In the genomic region with DNA sequence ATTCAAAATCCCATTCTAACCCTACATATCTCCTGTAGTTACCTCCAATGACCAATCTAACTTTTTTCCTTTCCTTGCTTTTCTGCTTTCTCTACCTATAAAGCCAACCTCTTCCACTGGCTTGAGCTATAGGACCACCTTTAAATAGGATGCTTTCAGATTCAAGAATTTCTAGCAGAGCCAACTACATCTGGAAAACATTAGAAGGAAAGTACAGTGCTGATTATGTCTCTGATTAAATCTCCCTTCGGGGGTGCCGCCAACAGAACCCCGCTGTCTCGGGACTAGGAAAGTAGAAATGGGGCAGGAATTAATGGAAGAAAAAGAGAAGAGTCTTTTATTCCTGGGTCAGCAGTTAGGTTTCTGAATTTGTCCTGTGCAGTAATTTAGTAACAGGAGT, we compare ENCODE assay signal across 21 mouse cellular contexts. TPM values are rescaled to one million over a fixed set of nuclear protein-coding genes. Genes with fewer than 3 reads are reported as not detected.
DNase-seq lines count a peak whose midpoint lies in the region; ATAC-seq and TF ChIP-seq lines count a peak whose summit lies in the region.
"Had no signal": no experiment of that assay in that cellular context is flagged by ENCODE, and none has a peak within 500 bp of the region (broad histone marks: within the 10 kb centered on the region; RNA-seq: fewer than 3 reads in every experiment).

No protein-coding gene starts in this region.

- H3K9ac ChIP-seq in heart, embryonic 11.5 days (ENCODE audit: low read depth, low read length) = no peak overlapping the region
- H3K9ac ChIP-seq in embryonic facial prominence, embryonic 14.5 days (ENCODE audit: low read depth, low read length) = no peak overlapping the region
- H3K9ac ChIP-seq in stomach, postnatal 0 days (ENCODE audit: low read length) = no peak overlapping the region
- H3K9ac ChIP-seq in midbrain, embryonic 11.5 days (ENCODE audit: low read length) = no peak overlapping the region
- H3K9ac ChIP-seq: forebrain, embryonic 15.5 days; heart, embryonic 12.5 days; hindbrain, embryonic 14.5 days had no signal

- H3K36me3 ChIP-seq in heart, embryonic 11.5 days (ENCODE audit: control insufficient read depth, insufficient read depth, low read length) = no peaks in the 10 kb centered on the region
- H3K36me3 ChIP-seq in embryonic facial prominence, embryonic 10.5 days (replicated peaks) = 0 out of 2 replicates have a peak, but pooled peaks cover 10% of the 10 kb centered on the region
- no peaks in the 10 kb centered on the region for H3K36me3 ChIP-seq in embryonic facial prominence, embryonic 14.5 days (ENCODE audit: control insufficient read depth, insufficient read depth, low read length)
- H3K36me3 ChIP-seq in stomach, postnatal 0 days (ENCODE audit: control insufficient read depth, insufficient read depth, low read length) = no peaks in the 10 kb centered on the region
- H3K36me3 ChIP-seq in midbrain, embryonic 11.5 days (ENCODE audit: control insufficient read depth, insufficient read depth, low read length) = no peaks in the 10 kb centered on the region
- H3K36me3 ChIP-seq: forebrain, embryonic 15.5 days had no signal

- no peak overlapping the region for H3K27ac ChIP-seq in heart, embryonic 11.5 days (ENCODE audit: low read depth, low read length)
- H3K27ac ChIP-seq in embryonic facial prominence, embryonic 10.5 days (replicated peaks) = no peak overlapping the region
- H3K27ac ChIP-seq in embryonic facial prominence, embryonic 14.5 days (replicated peaks; ENCODE audit: low read depth, low read length) = peak overlapping the region; percentile 36
- H3K27ac ChIP-seq in stomach, postnatal 0 days (replicated peaks) = no peak overlapping the region
- H3K27ac ChIP-seq in midbrain, embryonic 11.5 days (ENCODE audit: low read depth, low read length) = no peak overlapping the region
- H3K27ac ChIP-seq: forebrain, embryonic 15.5 days; heart, adult 2 months; hindbrain, embryonic 10.5 days; hindbrain, embryonic 14.5 days had no signal

- 81% methylated on average over 4 of the region's 4 CpGs for WGBS in heart, embryonic 11.5 days (ENCODE audit: insufficient replicate concordance)
- 53% methylated on average over 4 of the region's 4 CpGs for WGBS in embryonic facial prominence, embryonic 10.5 days
- 34% methylated on average over 4 of the region's 4 CpGs for WGBS in embryonic facial prominence, embryonic 14.5 days
- 82% methylated on average over 4 of the region's 4 CpGs for WGBS in stomach, postnatal 0 days
- 74% methylated on average over 4 of the region's 4 CpGs for WGBS in midbrain, embryonic 11.5 days

- no peaks in the 10 kb centered on the region for H3K27me3 ChIP-seq in heart, embryonic 11.5 days (ENCODE audit: control insufficient read depth, insufficient read depth, low read length)
- no peaks in the 10 kb centered on the region for H3K27me3 ChIP-seq in embryonic facial prominence, embryonic 10.5 days (replicated peaks; ENCODE audit: low read depth, poor library complexity, severe bottlenecking)
- no peaks in the 10 kb centered on the region for H3K27me3 ChIP-seq in embryonic facial prominence, embryonic 14.5 days (replicated peaks; ENCODE audit: control insufficient read depth, insufficient read depth, low read length)
- H3K27me3 ChIP-seq in stomach, postnatal 0 days (ENCODE audit: control insufficient read depth, insufficient read depth, low read length) = no peaks in the 10 kb centered on the region
- H3K27me3 ChIP-seq in midbrain, embryonic 11.5 days (ENCODE audit: control insufficient read depth, insufficient read depth, low read length) = no peaks in the 10 kb centered on the region
- H3K27me3 ChIP-seq: forebrain, embryonic 15.5 days; heart, embryonic 12.5 days; Patski had no signal

- peak; percentile 24 for DNase-seq in heart, adult 11 months
- peak; percentile 31 for DNase-seq in embryonic facial prominence, embryonic 10.5 days (ENCODE audit: low spot score)
- DNase-seq in embryonic facial prominence, embryonic 14.5 days (ENCODE audit: low spot score) = peak; percentile 74
- no peak for DNase-seq in stomach, postnatal 0 days (ENCODE audit: low spot score)
- no peak for DNase-seq in yolk sac, embryonic 10.5 days (ENCODE audit: low spot score)
- DNase-seq in midbrain, embryonic 11.5 days (ENCODE audit: low spot score, missing footprints) = no peak
- DNase-seq: adrenal gland, postnatal 14 days; cerebellum, adult 11-12 months; cerebellum, adult 9-10 months; cerebellum, postnatal 25 days; gastrocnemius, postnatal 36 days; heart, adult 2 months had no signal

- no peak for TF ChIP-seq EP300 in stomach, postnatal 0 days (optimal IDR thresholded peaks at IDR 0.05)

- H3K9me3 ChIP-seq in heart, embryonic 11.5 days (replicated peaks; ENCODE audit: control insufficient read depth, low read length) = peaks cover 6% of the 10 kb centered on the region
- peaks cover 13% of the 10 kb centered on the region for H3K9me3 ChIP-seq in embryonic facial prominence, embryonic 10.5 days
- H3K9me3 ChIP-seq in embryonic facial prominence, embryonic 14.5 days (ENCODE audit: control insufficient read depth, low read length) = peaks cover 15% of the 10 kb centered on the region
- 0 out of 2 replicates have a peak, but pooled peaks cover 6% of the 10 kb centered on the region for H3K9me3 ChIP-seq in stomach, postnatal 0 days (ENCODE audit: control insufficient read depth, low read length)
- H3K9me3 ChIP-seq in midbrain, embryonic 11.5 days (ENCODE audit: control insufficient read depth, low read length) = peaks cover 9% of the 10 kb centered on the region; the same call in 1 of the 2 replicates
- H3K9me3 ChIP-seq: forebrain, embryonic 15.5 days had no signal

- no peak overlapping the region for H3K4me2 ChIP-seq in heart, embryonic 11.5 days
- H3K4me2 ChIP-seq in embryonic facial prominence, embryonic 14.5 days (ENCODE audit: low read depth, low read length) = no peak overlapping the region
- no peak overlapping the region for H3K4me2 ChIP-seq in stomach, postnatal 0 days (replicated peaks; ENCODE audit: low read depth)
- H3K4me2 ChIP-seq in midbrain, embryonic 11.5 days = no peak overlapping the region
- H3K4me2 ChIP-seq: forebrain, embryonic 15.5 days; heart, embryonic 12.5 days; hindbrain, embryonic 14.5 days had no signal

- no peak for ATAC-seq in heart, embryonic 11.5 days (replicated peaks; ENCODE audit: insufficient number of reproducible peaks, low FRiP score, low TSS enrichment)
- ATAC-seq in embryonic facial prominence, embryonic 14.5 days (ENCODE audit: low read depth) = peak; percentile 55
- ATAC-seq in stomach, postnatal 0 days (ENCODE audit: low FRiP score, low TSS enrichment) = no peak
- ATAC-seq in midbrain, embryonic 11.5 days (ENCODE audit: low FRiP score) = no peak
- ATAC-seq: activated CD4-positive, CD25-positive, alpha-beta regulatory T cell, adult 4 months; forebrain, embryonic 15.5 days; Patski had no signal

- TF ChIP-seq CTCF in stomach, postnatal 0 days (IDR thresholded peaks at IDR 0.05; ENCODE audit: low read depth) = no peak

- H3K4me3 ChIP-seq in heart, embryonic 11.5 days (ENCODE audit: low read depth, low read length) = no peak overlapping the region
- no peak overlapping the region for H3K4me3 ChIP-seq in embryonic facial prominence, embryonic 10.5 days
- H3K4me3 ChIP-seq in embryonic facial prominence, embryonic 14.5 days (ENCODE audit: low read depth, low read length) = no peak overlapping the region
- H3K4me3 ChIP-seq in stomach, postnatal 0 days (ENCODE audit: low read depth, low read length) = no peak overlapping the region
- H3K4me3 ChIP-seq in midbrain, embryonic 11.5 days (ENCODE audit: low read depth, low read length) = no peak overlapping the region
- H3K4me3 ChIP-seq: forebrain, embryonic 15.5 days; heart, adult 2 months; heart, embryonic 12.5 days; hindbrain, embryonic 10.5 days had no signal

- H3K4me1 ChIP-seq in heart, embryonic 11.5 days (ENCODE audit: control insufficient read depth, insufficient read depth, low read length) = no peaks in the 10 kb centered on the region
- peaks cover 13% of the 10 kb centered on the region for H3K4me1 ChIP-seq in embryonic facial prominence, embryonic 10.5 days
- H3K4me1 ChIP-seq in embryonic facial prominence, embryonic 14.5 days (ENCODE audit: control insufficient read depth, insufficient read depth, low read length) = peaks cover 10% of the 10 kb centered on the region
- H3K4me1 ChIP-seq in stomach, postnatal 0 days (replicated peaks; ENCODE audit: control insufficient read depth, insufficient read depth) = no peaks in the 10 kb centered on the region
- H3K4me1 ChIP-seq in midbrain, embryonic 11.5 days (ENCODE audit: control insufficient read depth, insufficient read depth, low read length) = no peaks in the 10 kb centered on the region
- H3K4me1 ChIP-seq: forebrain, embryonic 15.5 days; heart, embryonic 12.5 days; hindbrain, embryonic 10.5 days had no signal

RNA-seq across cellular contexts. Expression of a gene that starts 6.6 kb away (rescaled TPM):
- polyA plus RNA-seq in heart, embryonic 11.5 days (2014; fragmentation: Nextera tagmentation; extraction: Ambion mirVana) = 5.6 and 6.4 TPM in 2 replicates
- polyA plus RNA-seq in embryonic facial prominence, embryonic 10.5 days (2016; fragmentation: Nextera tagmentation; extraction: Ambion mirVana) = 7.7 and 10.5 TPM in 2 replicates
- 15.6 and 19.4 TPM in 2 replicates for polyA plus RNA-seq in embryonic facial prominence, embryonic 14.5 days (2014; fragmentation: Nextera tagmentation; extraction: Ambion mirVana)
- polyA plus RNA-seq in stomach, postnatal 0 days (2015; fragmentation: Nextera tagmentation; extraction: Ambion mirVana) = 3.1 and 3.2 TPM in 2 replicates
- polyA plus RNA-seq in midbrain, embryonic 11.5 days (2014; fragmentation: Nextera tagmentation; extraction: Ambion mirVana) = 17.2 and 17.8 TPM in 2 replicates

RNA-seq across cellular contexts. Expression of a gene that starts 43.9 kb away (rescaled TPM):
- polyA plus RNA-seq in heart, embryonic 11.5 days (2014; fragmentation: Nextera tagmentation; extraction: Ambion mirVana) = 2.0 and 3.2 TPM in 2 replicates
- 43.5 and 57.9 TPM in 2 replicates for polyA plus RNA-seq in embryonic facial prominence, embryonic 10.5 days (2016; fragmentation: Nextera tagmentation; extraction: Ambion mirVana)
- 30.9 and 34.4 TPM in 2 replicates for polyA plus RNA-seq in embryonic facial prominence, embryonic 14.5 days (2014; fragmentation: Nextera tagmentation; extraction: Ambion mirVana)
- 164 and 201 TPM in 2 replicates for polyA plus RNA-seq in stomach, postnatal 0 days (2015; fragmentation: Nextera tagmentation; extraction: Ambion mirVana)
- polyA plus RNA-seq in midbrain, embryonic 11.5 days (2014; fragmentation: Nextera tagmentation; extraction: Ambion mirVana) = 0.19 and 0.46 TPM in 2 replicates
- polyA plus RNA-seq: activated CD4-positive, CD25-positive, alpha-beta regulatory T cell, adult 4 months; C2C12; cortical plate, adult 2 months; forebrain, embryonic 15.5 days; hindbrain, embryonic 14.5 days; Patski had no signal

Comparison
In these comparisons a context has a peak if more than half of its experiments do, and no peak if none do; other contexts are left out.
1. DNase-seq: peak in heart, adult 11 months (single experiment), embryonic facial prominence, embryonic 10.5 days (single experiment) and embryonic facial prominence, embryonic 14.5 days (single experiment); none in stomach, postnatal 0 days (single experiment), yolk sac, embryonic 10.5 days (single experiment) and midbrain, embryonic 11.5 days (single experiment).